Mouse (Mus musculus): ENCODE measurements around the gene Mapkap1.

Gene Mapkap1

GRCm38 (mm10) chr2:34406601-34407464, at the start of gene Mapkap1:
Mapkap1 (plus strand) TSS chr2:34406771.
- DNase-seq: peak; percentile 99

GRCm38 (mm10) chr2:34363678-34364077, 42.9 kb upstream of the Mapkap1 start:
- no peak for DNase-seq

- no peak for DNase-seq
Measured at GRCm38 (mm10) chr2:34367024-34367423, 39.5 kb upstream of the Mapkap1 start.

GRCm38 (mm10) chr2:34368396-34368795, 38.2 kb upstream of the Mapkap1 start:
- no peak for DNase-seq

GRCm38 (mm10) chr2:34370349-34370724, 36.2 kb upstream of the Mapkap1 start:
- DNase-seq: no peak

- peak; percentile 26 for DNase-seq
Measured at GRCm38 (mm10) chr2:34370725-34371440, 35.7 kb upstream of the Mapkap1 start.

- peak; percentile 32 for DNase-seq
Measured at GRCm38 (mm10) chr2:34371441-34372304, 34.9 kb upstream of the Mapkap1 start.

GRCm38 (mm10) chr2:34372305-34373301, 34.0 kb upstream of the Mapkap1 start, which contains the start of gene Pbx3:
Pbx3 (minus strand) TSS chr2:34373142.
- DNase-seq: peak; percentile 98

- DNase-seq: no peak
Measured at GRCm38 (mm10) chr2:34373886-34374285, 32.7 kb upstream of the Mapkap1 start.

GRCm38 (mm10) chr2:34374349-34374748, 32.2 kb upstream of the Mapkap1 start:
- no peak for DNase-seq

- DNase-seq: no peak
Measured at GRCm38 (mm10) chr2:34378930-34379329, 27.6 kb upstream of the Mapkap1 start.

- DNase-seq: no peak
Measured at GRCm38 (mm10) chr2:34399535-34399934, 7.0 kb upstream of the Mapkap1 start.

GRCm38 (mm10) chr2:34407596-34407995, 1.0 kb downstream of the Mapkap1 start:
- no peak for DNase-seq

GRCm38 (mm10) chr2:34408341-34408740, 1.8 kb downstream of the Mapkap1 start:
- DNase-seq: no peak

GRCm38 (mm10) chr2:34409741-34410340, 3.3 kb downstream of the Mapkap1 start:
- no peak for DNase-seq

- DNase-seq: no peak
Measured at GRCm38 (mm10) chr2:34420256-34420655, 13.7 kb downstream of the Mapkap1 start.

- DNase-seq: no peak
Measured at GRCm38 (mm10) chr2:34424186-34424585, 17.6 kb downstream of the Mapkap1 start.

- peak; percentile 12 for DNase-seq
Measured at GRCm38 (mm10) chr2:34425573-34426223, 19.1 kb downstream of the Mapkap1 start.

- DNase-seq: no peak
Measured at GRCm38 (mm10) chr2:34430663-34431062, 24.1 kb downstream of the Mapkap1 start.

GRCm38 (mm10) chr2:34431701-34432372, 25.3 kb downstream of the Mapkap1 start:
- DNase-seq: no peak

Data from kidney, adult 9 months (tissue).